In the genomic region with DNA sequence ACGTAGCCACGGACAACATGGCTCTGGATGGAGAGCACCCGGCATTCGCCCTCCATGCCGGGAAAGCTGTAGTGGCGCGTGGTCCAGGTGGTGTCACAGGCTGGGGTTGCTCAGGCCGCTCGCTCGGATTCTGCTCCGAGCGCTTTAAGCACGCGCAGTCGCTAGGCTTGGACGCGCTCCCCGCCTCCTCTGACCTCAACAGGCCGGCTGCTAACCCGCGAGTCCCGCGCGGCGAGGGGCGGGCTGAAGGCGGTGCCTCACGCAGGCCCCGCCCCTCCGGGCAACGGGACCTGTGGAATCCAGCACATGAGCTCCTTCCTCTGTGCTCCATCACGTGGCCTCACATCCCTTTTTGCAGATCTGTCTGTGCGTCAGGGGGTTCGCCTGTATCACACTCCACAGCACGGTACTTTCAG, we compare ENCODE assay signal across 7 mouse cellular contexts. TPM values are rescaled to one million over a fixed set of nuclear protein-coding genes. Genes with fewer than 3 reads are reported as not detected.
DNase-seq lines count a peak whose midpoint lies in the region; ATAC-seq and TF ChIP-seq lines count a peak whose summit lies in the region.

Pdxk (minus strand) TSS at position 184 of the 416 bp plus-strand sequence.

- 0 out of 2 replicates have a peak, but pooled peaks cover 7% of the 10 kb centered on the region for H3K4me1 ChIP-seq in intestine, postnatal 0 days (replicated peaks; ENCODE audit: control insufficient read depth, insufficient read depth, low read length)
- peaks cover 10% of the 10 kb centered on the region for H3K4me1 ChIP-seq in midbrain, embryonic 12.5 days
- H3K4me1 ChIP-seq in small intestine, adult 2 months (ENCODE audit: control insufficient read depth, insufficient read depth, insufficient read length, low read length) = peaks cover 42% of the 10 kb centered on the region

- no peaks in the 10 kb centered on the region for H3K9me3 ChIP-seq in intestine, postnatal 0 days (ENCODE audit: control insufficient read depth)
- no peaks in the 10 kb centered on the region for H3K9me3 ChIP-seq in midbrain, embryonic 12.5 days

- under 1% methylated on average over 35 of the region's 35 CpGs for WGBS in intestine, postnatal 0 days
- WGBS in midbrain, embryonic 12.5 days = 0% methylated on average over 35 of the region's 35 CpGs
- under 1% methylated on average over 35 of the region's 35 CpGs for WGBS in small intestine, adult 2 months

- H3K27me3 ChIP-seq in intestine, postnatal 0 days (replicated peaks; ENCODE audit: control insufficient read depth, insufficient read depth, low read length) = no peaks in the 10 kb centered on the region
- H3K27me3 ChIP-seq in midbrain, embryonic 12.5 days = peaks cover 28% of the 10 kb centered on the region
- H3K27me3 ChIP-seq in small intestine, adult 2 months (ENCODE audit: control insufficient read depth, insufficient read depth, low read length) = no peaks in the 10 kb centered on the region

- peak within 1 kb of the TSS; percentile 67 for H3K4me3 ChIP-seq in intestine, postnatal 0 days (ENCODE audit: low read depth, low read length)
- peak within 1 kb of the TSS; percentile 68 for H3K4me3 ChIP-seq in midbrain, embryonic 12.5 days
- peak within 1 kb of the TSS; percentile 79 for H3K4me3 ChIP-seq in small intestine, adult 2 months (ENCODE audit: low read depth, low read length)

- TF ChIP-seq CTCF in intestine, postnatal 0 days (IDR thresholded peaks at IDR 0.05; ENCODE audit: low read depth) = no peak
- TF ChIP-seq CTCF in small intestine, adult 2 months (IDR thresholded peaks at IDR 0.05; ENCODE audit: extremely low read depth, insufficient read length, insufficient replicate concordance, low read depth, low read length) = no peak

- H3K36me3 ChIP-seq in intestine, postnatal 0 days (ENCODE audit: control insufficient read depth, insufficient read depth) = no peaks in the 10 kb centered on the region
- no peaks in the 10 kb centered on the region for H3K36me3 ChIP-seq in midbrain, embryonic 12.5 days
- no peaks in the 10 kb centered on the region for H3K36me3 ChIP-seq in small intestine, adult 2 months (ENCODE audit: control insufficient read depth, insufficient read depth, low read length)

- H3K4me2 ChIP-seq in intestine, postnatal 0 days (replicated peaks; ENCODE audit: low read depth) = peak within 1 kb of the TSS; percentile 97
- peak within 1 kb of the TSS; percentile 99 for H3K4me2 ChIP-seq in midbrain, embryonic 12.5 days (replicated peaks)

- peak; percentile 70 for ATAC-seq in intestine, postnatal 0 days
- peak; percentile 95 for ATAC-seq in midbrain, embryonic 12.5 days (ENCODE audit: low FRiP score, low read depth)

- peak; percentile 83 for TF ChIP-seq POLR2A in small intestine, adult 2 months (IDR thresholded peaks at IDR 0.05; ENCODE audit: low read depth, low read length)

- H3K9ac ChIP-seq in intestine, postnatal 0 days (ENCODE audit: low read depth, low read length) = peak within 1 kb of the TSS; percentile 55
- H3K9ac ChIP-seq in midbrain, embryonic 12.5 days (replicated peaks) = peak within 1 kb of the TSS; percentile 68

- peak; percentile 95 for DNase-seq in adrenal gland, adult 8-10 months
- DNase-seq in embryo, embryonic 9.5 days (ENCODE audit: extremely low spot score) = peak; percentile 92
- no peak for DNase-seq in gonadal fat pad, adult 2 months (ENCODE audit: low read depth)
- peak; percentile 92 for DNase-seq in left cerebral cortex, postnatal 4 days

- H3K27ac ChIP-seq in intestine, postnatal 0 days (ENCODE audit: low read depth, low read length) = peak within 1 kb of the TSS; percentile 92
- no peak within 1 kb of the TSS for H3K27ac ChIP-seq in midbrain, embryonic 12.5 days (replicated peaks)
- H3K27ac ChIP-seq in small intestine, adult 2 months (ENCODE audit: insufficient read depth, low read depth, low read length) = peak within 1 kb of the TSS; percentile 87

- intact Hi-C loops in left cerebral cortex, postnatal 4 days (cut with DNase I) = loop anchor here (5.0 kb wide), 1 partner anchor 1073 kb away; no protein-coding TSS in a partner anchor

RNA-seq across cellular contexts. Expression of gene Pdxk, which starts in this region (rescaled TPM):
- 10 to 100 TPM; 31.7 to 46.1 (median 42.1) TPM for total RNA-seq in adrenal gland, adult 8-10 months (2022)
- polyA plus RNA-seq in gonadal fat pad, adult 2 months (2012; rRNA removed) = 55.9 and 68.6 TPM in 2 replicates
- polyA plus RNA-seq in intestine, postnatal 0 days (2015; fragmentation: Nextera tagmentation; extraction: Ambion mirVana) = 22.8 and 26.5 TPM in 2 replicates
- total RNA-seq in left cerebral cortex, postnatal 4 days (2021) = 10 to 100 TPM; 41.1 to 45.1 TPM
- 10.0 and 10.9 TPM in 2 replicates for polyA plus RNA-seq in midbrain, embryonic 12.5 days (2016; fragmentation: Nextera tagmentation; extraction: Ambion mirVana)
- polyA plus RNA-seq in small intestine, adult 2 months (2012; rRNA removed) = 17.1 and 38.7 TPM in 2 replicates
